Mouse (Mus musculus): ENCODE data around the gene Npas3.

DNA sequence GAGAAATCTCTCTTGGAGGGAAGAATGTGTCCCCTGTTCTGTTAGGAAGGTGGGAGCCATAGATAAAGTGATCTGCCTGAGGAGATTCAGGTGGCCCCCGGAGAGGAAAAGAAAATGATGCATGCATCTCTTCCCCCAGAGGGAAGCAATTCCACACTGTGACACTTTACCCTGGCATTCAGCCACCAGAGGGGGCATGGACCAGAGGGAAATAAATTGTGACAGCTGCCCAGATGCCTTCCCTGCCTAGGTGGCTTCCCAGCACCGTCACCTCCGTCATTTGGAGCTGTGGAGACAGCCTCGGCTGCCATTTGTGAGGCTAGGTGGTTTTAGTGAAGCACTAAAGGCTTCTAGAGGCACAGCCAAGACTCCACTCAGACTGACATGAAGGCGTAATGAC, 498.2 kb downstream of the Npas3 start:
- TF ChIP-seq POLR2A (IDR thresholded peaks at IDR 0.05; ENCODE audit: insufficient read depth, low read length) = no peak
- peak; percentile 23 for TF ChIP-seq CTCF (IDR thresholded peaks at IDR 0.05; ENCODE audit: low read depth, low read length)
- no peak for TF ChIP-seq EP300 (IDR thresholded peaks at IDR 0.05; ENCODE audit: insufficient read depth, low read depth, low read length)

All from ES-Bruce4 (cell line).